Mouse (Mus musculus) megakaryocyte, embryonic 14.5 days (primary cell): ENCODE measurements at regions not wholly inside any gene's neighbourhood (a gene's known extent, or its start where the extent isn't known, plus 50 kb on each side); places are given as distances from the start of the nearest gene placed in this dataset.

Experiments
- FLI1 ChIP-seq: IDR thresholded peaks from 2 replicates; pipeline ENCODE4 v1.6.1; 2012; ENCODE audit warnings: low read length, inconsistent platforms, mixed read lengths
- GATA1 ChIP-seq: IDR thresholded peaks from 3 replicates; pipeline ENCODE4 v1.6.1; 2012; ENCODE audit warnings: mixed read lengths, low read length, inconsistent platforms, borderline replicate concordance

DNA sequence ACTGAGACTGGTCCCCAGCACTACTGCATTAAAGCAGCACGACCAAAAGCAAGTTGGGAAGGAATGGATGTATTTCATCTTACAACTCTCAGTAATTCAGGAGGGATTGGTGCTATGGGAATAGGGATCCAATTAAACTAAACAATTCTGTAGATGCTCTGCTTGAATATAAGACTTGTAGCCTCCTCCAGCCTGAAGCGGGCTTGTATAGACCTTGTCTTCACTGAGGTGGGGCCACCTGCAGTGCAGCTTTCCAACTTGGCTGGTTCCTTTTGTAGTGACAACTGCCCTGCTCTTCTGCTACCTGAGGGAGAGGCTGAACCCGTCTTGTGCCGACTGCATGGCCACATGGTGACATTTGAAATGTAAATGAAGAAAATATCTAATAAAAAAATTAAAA lies 353.1 kb upstream of the Ccdc54 start:
- no peak for TF ChIP-seq GATA1
- TF ChIP-seq FLI1, result no peak
